Mouse (Mus musculus) intestine, embryonic 15.5 days (tissue): ENCODE measurements around the gene Wdr11. TPM values are rescaled to one million over a fixed set of nuclear protein-coding genes. Genes with fewer than 3 reads are reported as not detected.

Source experiments
- ATAC-seq: fragments of 200-750 bp; cut with Nextera tagmentation; 2 replicates; pipeline ENCODE4 v1.8.0; 2017; ENCODE audit warnings: moderate TSS enrichment, moderate library complexity
- H3K27ac ChIP-seq: fragments of 300-500 bp; sonication (generic); 2 replicates; pipeline ENCODE4 v1.5.1; 2015; ENCODE audit warnings: mild to moderate bottlenecking, inconsistent platforms
- H3K27me3 ChIP-seq: fragments of 300-500 bp; sonication (generic); replicated peaks from 2 replicates; pipeline ENCODE4 v1.6.1; 2015; ENCODE audit warnings: inconsistent platforms
- H3K36me3 ChIP-seq: fragments of 300-500 bp; sonication (generic); 2 replicates; pipeline ENCODE4 v1.6.1; 2015; ENCODE audit warnings: inconsistent platforms
- H3K4me1 ChIP-seq: fragments of 300-500 bp; sonication (generic); replicated peaks from 2 replicates; pipeline ENCODE4 v1.6.1; 2015; ENCODE audit warnings: inconsistent platforms
- H3K4me2 ChIP-seq: fragments of 300-500 bp; sonication (generic); replicated peaks from 2 replicates; pipeline ENCODE4 v1.6.1; 2015; ENCODE audit warnings: mild to moderate bottlenecking, inconsistent platforms
- H3K4me3 ChIP-seq: fragments of 300-500 bp; sonication (generic); replicated peaks from 2 replicates; pipeline ENCODE4 v1.5.1; 2015; ENCODE audit warnings: inconsistent platforms
- H3K9ac ChIP-seq: fragments of 300-500 bp; sonication (generic); 2 replicates; pipeline ENCODE4 v1.6.1; 2015; ENCODE audit warnings: inconsistent platforms
- H3K9me3 ChIP-seq: fragments of 300-500 bp; sonication (generic); 2 replicates; pipeline ENCODE4 v1.6.1; 2016; ENCODE audit warnings: inconsistent platforms
- WGBS: fragments of 180-500 bp; shearing (Covaris S2); methylation state at CpG from one replicate; pipeline ENCODE4 v1.1.7; 2015; 5-methylcytosine and 5-hydroxymethylcytosine counted together
- polyA plus RNA-seq: library from polyadenylated mRNA; unstranded; fragments of >200 nt; fragmentation: Nextera tagmentation; extraction: Ambion mirVana; gene quantifications from 2 replicates; pipeline ENCODE4 v1.2.1, GENCODE M21; 2015

Gene Wdr11
- polyA plus RNA-seq: 36.0 and 39.1 TPM in 2 replicates

- Histone ChIP-seq H3K4me3 (peak within 1 kb of the TSS; percentile 74), H3K27ac (peak within 1 kb of the TSS; percentile 96), H3K27me3 (no peaks in the 10 kb centered on the region), H3K9ac (peak within 1 kb of the TSS; percentile 82), H3K4me2 (peak within 1 kb of the TSS; percentile 55), H3K36me3 (no peaks in the 10 kb centered on the region), H3K4me1 (no peaks in the 10 kb centered on the region), H3K9me3 (no peaks in the 10 kb centered on the region)
- peak; percentile 96 for ATAC-seq
- 3% methylated on average over 37 of the region's 37 CpGs for WGBS
These were observed at the start of gene Wdr11 for GRCm38 (mm10) chr7:129591371-129592131. Gene Wdr11 (plus strand): TSS chr7:129591863.

GRCm38 (mm10) chr7:129567541-129567940 lies 24.1 kb upstream of the Wdr11 start:
- WGBS: 74% methylated on average over 1 of the region's 1 CpGs
- Histone ChIP-seq H3K9me3 (no peaks in the 10 kb centered on the region), H3K4me1 (no peaks in the 10 kb centered on the region), H3K4me2 (no peak overlapping the region), H3K9ac (no peak overlapping the region), H3K36me3 (no peaks in the 10 kb centered on the region), H3K27ac (no peak overlapping the region), H3K4me3 (no peak overlapping the region), H3K27me3 (no peaks in the 10 kb centered on the region)
- ATAC-seq: no peak

DNA sequence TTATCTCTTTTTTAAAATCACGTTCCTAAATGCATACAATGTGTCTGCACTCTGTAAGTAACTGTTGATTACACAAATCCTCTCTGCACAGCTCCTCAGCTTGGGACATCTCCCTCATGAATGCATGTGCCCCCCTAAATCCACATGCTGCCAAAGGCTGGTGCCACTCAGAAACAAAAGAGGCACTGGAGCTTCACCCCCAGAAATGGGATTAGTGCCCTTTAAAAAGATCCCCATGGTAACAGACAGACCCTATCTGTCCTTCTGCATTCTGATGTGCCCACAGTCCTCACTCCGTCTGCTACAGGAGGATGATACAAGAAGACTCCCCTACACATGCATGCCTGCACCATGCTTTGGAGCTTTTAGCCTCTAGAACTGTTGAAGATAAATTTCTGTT lies 23.3 kb upstream of the Wdr11 start:
- no peak overlapping the region for H3K9ac ChIP-seq
- no peaks in the 10 kb centered on the region for H3K4me1 ChIP-seq
- ATAC-seq: no peak
- H3K4me2 ChIP-seq: no peak overlapping the region
- H3K9me3 ChIP-seq: no peaks in the 10 kb centered on the region
- H3K36me3 ChIP-seq: no peaks in the 10 kb centered on the region
- no peak overlapping the region for H3K27ac ChIP-seq
- H3K27me3 ChIP-seq: no peaks in the 10 kb centered on the region
- WGBS: 69% methylated on average over 2 of the region's 2 CpGs
- H3K4me3 ChIP-seq: no peak overlapping the region

GRCm38 (mm10) chr7:129574471-129574870 lies 17.2 kb upstream of the Wdr11 start:
- no peaks in the 10 kb centered on the region for H3K9me3 ChIP-seq
- no peak for ATAC-seq
- no peak overlapping the region for H3K4me3 ChIP-seq
- no peaks in the 10 kb centered on the region for H3K36me3 ChIP-seq
- H3K4me2 ChIP-seq: no peak overlapping the region
- H3K27me3 ChIP-seq: no peaks in the 10 kb centered on the region
- no peak overlapping the region for H3K9ac ChIP-seq
- 65% methylated on average over 4 of the region's 4 CpGs for WGBS
- H3K27ac ChIP-seq: no peak overlapping the region
- H3K4me1 ChIP-seq: no peaks in the 10 kb centered on the region

DNA sequence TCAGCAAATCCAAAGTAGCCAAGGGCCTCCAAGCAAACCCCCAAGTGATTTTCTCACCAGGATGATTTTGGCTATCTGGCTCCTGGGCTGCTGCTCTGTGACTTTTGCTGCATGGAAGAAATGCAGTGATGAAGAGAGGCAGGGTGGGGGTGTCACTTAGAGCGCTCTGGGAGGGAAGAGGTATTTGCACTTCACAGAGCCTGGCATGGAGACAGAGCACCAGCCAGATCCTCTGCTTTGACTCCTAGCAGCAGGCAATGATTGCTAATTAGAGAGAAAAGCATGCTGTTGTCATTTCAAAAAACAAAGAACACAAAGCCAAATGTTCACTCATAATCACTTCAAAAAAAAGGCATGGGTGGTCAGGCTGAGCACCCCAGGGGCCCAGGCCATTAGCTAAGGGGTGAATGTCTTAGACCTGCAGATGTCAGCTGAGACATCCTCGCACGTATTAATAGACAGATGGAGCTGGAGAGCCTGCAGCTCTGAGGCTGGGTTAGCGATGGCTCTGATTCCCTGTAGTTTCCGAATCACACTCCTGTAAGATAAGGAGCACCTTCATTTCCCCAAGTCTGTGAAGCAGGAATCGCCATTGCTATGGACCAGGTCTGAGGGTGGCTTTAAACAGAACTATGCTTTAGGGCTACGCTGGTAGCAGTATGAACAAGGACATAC lies 16.4 kb upstream of the Wdr11 start:
- no peaks in the 10 kb centered on the region for H3K36me3 ChIP-seq
- H3K9me3 ChIP-seq: no peaks in the 10 kb centered on the region
- 19% methylated on average over 7 of the region's 7 CpGs for WGBS
- no peak overlapping the region for H3K27ac ChIP-seq
- no peaks in the 10 kb centered on the region for H3K4me1 ChIP-seq
- no peak for ATAC-seq
- no peaks in the 10 kb centered on the region for H3K27me3 ChIP-seq
- H3K4me3 ChIP-seq: no peak overlapping the region
- no peak overlapping the region for H3K4me2 ChIP-seq
- H3K9ac ChIP-seq: no peak overlapping the region

DNA sequence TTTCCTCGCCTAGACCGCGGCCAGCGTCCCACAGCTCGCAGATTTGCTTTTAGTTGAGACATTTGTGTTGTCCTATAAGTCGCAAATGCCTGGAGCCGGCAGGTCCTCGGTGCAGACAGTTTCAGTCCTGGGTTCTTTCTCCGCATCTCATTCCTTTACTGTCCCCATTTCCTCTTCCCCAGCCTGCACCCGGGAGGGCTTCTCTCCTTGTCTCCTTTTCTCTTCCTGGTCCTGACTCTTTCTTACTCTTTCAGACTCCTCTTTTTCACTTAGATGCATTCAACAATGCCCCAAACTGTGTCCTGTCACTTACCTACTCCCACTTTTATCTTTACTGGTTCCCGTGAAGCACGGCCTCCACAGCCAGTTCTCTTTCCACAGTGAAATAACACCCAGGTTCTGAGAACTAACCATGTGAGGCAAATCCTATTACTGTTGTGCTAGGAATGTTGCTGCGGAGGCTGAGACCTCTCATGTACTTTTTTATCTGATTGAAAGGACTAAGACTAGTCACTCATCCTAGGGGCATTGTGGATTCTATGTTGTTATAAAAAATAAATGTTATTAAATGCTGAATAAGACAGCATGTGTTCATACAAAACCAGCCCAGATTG lies 576 bp downstream of the Wdr11 start:
- H3K4me2 ChIP-seq: peak overlapping the region; percentile 55
- peak; percentile 55 for ATAC-seq
- WGBS: under 1% methylated on average over 13 of the region's 13 CpGs

DNA sequence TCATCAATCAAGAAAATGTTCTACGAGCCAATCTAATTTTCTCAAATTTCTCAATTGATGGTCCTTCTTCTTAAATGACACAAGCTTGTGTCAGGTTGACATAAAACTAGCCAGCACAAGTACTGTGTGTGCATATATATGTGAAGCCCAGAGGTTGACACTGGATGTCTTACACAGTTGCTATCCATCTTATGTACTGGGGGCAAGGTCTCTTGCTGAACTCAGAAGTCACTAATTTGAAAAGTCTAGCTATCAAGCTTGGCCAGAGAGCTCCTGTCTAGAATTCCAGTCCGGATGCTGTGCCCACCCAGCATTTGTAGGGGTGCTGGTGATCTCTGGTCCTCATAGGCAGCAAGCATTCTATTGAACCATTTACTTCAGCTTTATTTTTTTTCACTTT lies 5.5 kb downstream of the Wdr11 start:
- ATAC-seq: no peak

More for the DNA sequence above, 576 bp downstream of the Wdr11 start:
- peak overlapping the region; percentile 74 for H3K4me3 ChIP-seq
- H3K36me3 ChIP-seq: no peaks in the 10 kb centered on the region; the same call in 1 of the 2 replicates
- peak overlapping the region; percentile 82 for H3K9ac ChIP-seq
- H3K4me1 ChIP-seq: no peaks in the 10 kb centered on the region
- peak overlapping the region; percentile 96 for H3K27ac ChIP-seq
- H3K27me3 ChIP-seq: no peaks in the 10 kb centered on the region
- no peaks in the 10 kb centered on the region for H3K9me3 ChIP-seq

DNA sequence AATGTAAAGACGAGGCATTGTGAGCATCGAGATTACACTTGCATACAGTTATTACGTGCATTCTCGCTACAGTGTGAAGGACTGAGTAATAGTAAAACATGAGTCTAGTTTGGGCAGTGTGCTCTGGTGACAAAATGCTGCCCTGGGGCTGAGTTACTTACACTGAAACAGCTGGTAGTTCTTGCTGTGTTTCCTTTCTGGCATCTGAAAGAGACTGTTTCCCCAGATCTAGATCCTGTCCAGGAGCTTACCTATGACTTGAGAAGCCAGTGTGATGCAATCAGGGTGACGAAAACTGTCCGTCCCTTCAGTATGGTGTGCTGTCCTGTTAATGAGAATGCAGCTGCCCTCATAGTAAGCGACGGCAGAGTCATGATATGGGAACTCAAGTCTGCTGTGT lies 14.6 kb downstream of the Wdr11 start:
- Histone ChIP-seq H3K27ac (no peak overlapping the region), H3K9me3 (no peaks in the 10 kb centered on the region), H3K4me3 (no peak overlapping the region), H3K4me1 (no peaks in the 10 kb centered on the region), H3K36me3 (peaks cover 49% of the 10 kb centered on the region), H3K4me2 (no peak overlapping the region), H3K9ac (no peak overlapping the region), H3K27me3 (no peaks in the 10 kb centered on the region)
- no peak for ATAC-seq
- 95% methylated on average over 8 of the region's 8 CpGs for WGBS

More for the DNA sequence above, 5.5 kb downstream of the Wdr11 start:
- Histone ChIP-seq H3K27ac (no peak overlapping the region), H3K4me2 (no peak overlapping the region), H3K4me1 (no peaks in the 10 kb centered on the region), H3K4me3 (no peak overlapping the region), H3K9ac (no peak overlapping the region), H3K27me3 (no peaks in the 10 kb centered on the region), H3K36me3 (peaks cover 4% of the 10 kb centered on the region), H3K9me3 (no peaks in the 10 kb centered on the region)
- 97% methylated on average over 2 of the region's 2 CpGs for WGBS

- Histone ChIP-seq H3K4me3 (no peak overlapping the region), H3K27me3 (no peaks in the 10 kb centered on the region), H3K4me1 (no peaks in the 10 kb centered on the region), H3K9ac (no peak overlapping the region), H3K4me2 (no peak overlapping the region), H3K9me3 (no peaks in the 10 kb centered on the region), H3K36me3 (peaks cover 20% of the 10 kb centered on the region), H3K27ac (no peak overlapping the region)
- 91% methylated on average over 5 of the region's 5 CpGs for WGBS
- no peak for ATAC-seq
These were observed 29.5 kb downstream of the Wdr11 start for GRCm38 (mm10) chr7:129621141-129621540.

DNA sequence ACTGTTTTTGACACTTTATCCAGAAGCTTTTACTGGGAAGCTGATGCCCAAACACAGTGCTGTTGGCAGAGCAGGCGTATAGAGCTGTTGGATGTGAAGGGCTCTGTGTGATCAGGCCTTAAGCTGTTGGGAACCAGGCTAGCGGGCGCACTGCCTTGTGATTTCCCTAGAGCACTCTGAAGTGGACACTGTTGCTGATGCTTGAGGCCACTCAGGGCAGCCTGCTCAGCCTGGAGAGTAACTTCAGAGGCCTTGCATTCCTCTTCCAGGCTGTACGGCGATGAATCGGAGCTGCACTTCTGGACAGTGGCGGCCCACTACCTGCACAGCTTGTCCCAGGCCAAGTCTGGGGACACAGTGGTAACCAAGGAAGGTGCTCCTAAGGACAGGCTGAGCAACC lies 38.7 kb downstream of the Wdr11 start:
- no peak for ATAC-seq
- no peak overlapping the region for H3K4me2 ChIP-seq
- no peaks in the 10 kb centered on the region for H3K9me3 ChIP-seq
- H3K9ac ChIP-seq: no peak overlapping the region
- H3K36me3 ChIP-seq: peaks cover 45% of the 10 kb centered on the region
- no peak overlapping the region for H3K27ac ChIP-seq
- no peak overlapping the region for H3K4me3 ChIP-seq
- no peaks in the 10 kb centered on the region for H3K27me3 ChIP-seq
- 94% methylated on average over 7 of the region's 7 CpGs for WGBS
- H3K4me1 ChIP-seq: no peaks in the 10 kb centered on the region

DNA sequence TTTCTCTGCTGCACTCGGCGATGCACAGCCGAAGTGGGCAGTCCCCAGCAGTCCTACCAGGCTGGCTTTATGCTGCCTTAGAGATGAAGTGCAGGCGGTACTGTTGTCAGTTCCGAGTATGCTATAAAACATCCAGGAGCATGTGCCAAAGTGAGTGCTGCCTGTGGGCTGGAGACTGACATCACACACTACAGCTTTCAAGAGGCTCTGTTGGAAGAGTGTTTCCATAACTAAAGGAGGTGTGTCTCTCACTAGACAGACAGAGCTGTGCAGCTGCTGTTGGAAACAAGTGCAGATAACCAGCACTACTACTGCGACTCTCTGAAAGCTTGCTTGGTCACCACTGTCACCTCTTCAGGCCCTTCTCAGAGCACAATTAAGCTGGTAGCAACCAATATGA lies 39.8 kb downstream of the Wdr11 start:
- Histone ChIP-seq H3K9ac (no peak overlapping the region), H3K27ac (no peak overlapping the region), H3K36me3 (peaks cover 43% of the 10 kb centered on the region), H3K4me2 (no peak overlapping the region), H3K4me3 (no peak overlapping the region), H3K9me3 (no peaks in the 10 kb centered on the region), H3K27me3 (no peaks in the 10 kb centered on the region), H3K4me1 (no peaks in the 10 kb centered on the region)
- ATAC-seq: no peak
- WGBS: 87% methylated on average over 6 of the region's 6 CpGs

- no peak overlapping the region for H3K4me3 ChIP-seq
- no peak for ATAC-seq
- no peak overlapping the region for H3K9ac ChIP-seq
- no peaks in the 10 kb centered on the region for H3K27me3 ChIP-seq
- H3K27ac ChIP-seq: no peak overlapping the region
- H3K4me1 ChIP-seq: no peaks in the 10 kb centered on the region
- peaks cover 29% of the 10 kb centered on the region for H3K36me3 ChIP-seq
- 80% methylated on average over 12 of the region's 12 CpGs for WGBS
- H3K9me3 ChIP-seq: no peaks in the 10 kb centered on the region
- no peak overlapping the region for H3K4me2 ChIP-seq
These were observed 44.4 kb downstream of the Wdr11 start for GRCm38 (mm10) chr7:129635898-129636640.
